Mouse (Mus musculus) lung, adult 2 months (tissue): Measurements from ENCODE around the gene Phldb2. TPM values are rescaled to one million over a fixed set of nuclear protein-coding genes. Genes with fewer than 3 reads are reported as not detected.

Experiments used
- DNase-seq: peaks from one replicate; pipeline ENCODE4 v3.0.0; 2022
- H3K4me1 ChIP-seq: fragments of 200-500 bp; 2 replicates; pipeline ENCODE4 v1.6.1; 2011; ENCODE audit warnings: low read length; ENCODE audit not compliant: control insufficient read depth, insufficient read depth
- H3K4me3 ChIP-seq: fragments of 200-500 bp; replicated peaks from 2 replicates; pipeline ENCODE3; 2011; ENCODE audit warnings: low read depth, mild to moderate bottlenecking, control low read depth, low read length; ENCODE audit errors: extremely low read depth
- CTCF ChIP-seq: fragments of 200-500 bp; IDR thresholded peaks from 2 replicates; pipeline ENCODE4 v1.5.1; 2011; ENCODE audit warnings: mild to moderate bottlenecking, low read length, control low read depth; ENCODE audit not compliant: insufficient read depth
- POLR2A ChIP-seq: fragments of 200-500 bp; IDR thresholded peaks from 2 replicates; pipeline ENCODE4 v1.6.1; 2011; ENCODE audit warnings: low read depth, mild to moderate bottlenecking, control low read depth, low read length, borderline replicate concordance; ENCODE audit errors: extremely low read depth
- WGBS: fragments of 180-500 bp; shearing (Covaris S2); methylation state at CpG from one replicate; pipeline ENCODE4 v1.1.7; 2018; 5-methylcytosine and 5-hydroxymethylcytosine counted together
- polyA plus RNA-seq: library from polyadenylated mRNA; depleted of rRNA; stranded (reverse); fragments of >200 nt; gene quantifications from 2 replicates; pipeline ENCODE4 v1.2.3, GENCODE M21; 2012

The Phldb2 gene
- polyA plus RNA-seq, 1 experiment, result 53.0 TPM

DNA sequence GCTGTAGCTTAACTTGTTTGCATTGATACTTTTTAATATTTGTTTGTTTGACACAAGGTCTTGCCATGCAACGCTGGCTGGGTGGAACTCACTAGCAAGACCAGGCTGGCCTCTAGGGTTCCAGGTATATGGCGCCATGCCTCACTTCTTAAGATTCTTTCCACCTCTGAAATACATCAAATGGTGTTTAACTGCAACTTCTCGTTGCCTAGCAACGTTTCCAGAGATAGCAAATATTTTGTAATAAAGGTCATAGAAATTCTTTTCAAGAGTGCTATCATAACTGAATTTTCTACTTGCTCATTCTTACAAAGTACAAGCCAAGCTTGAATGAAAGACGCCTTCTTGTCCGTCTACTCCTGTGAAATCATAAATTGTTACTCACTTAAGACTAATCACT lies 165.7 kb downstream of the Phldb2 start:
- Histone ChIP-seq H3K4me1 (peaks cover 23% of the 10 kb centered on the region), H3K4me3 (no peak overlapping the region)
- WGBS, result 60% methylated on average over 6 of the region's 6 CpGs
- TF ChIP-seq CTCF, result no peak
- TF ChIP-seq POLR2A, result no peak
- DNase-seq, result no peak

DNA sequence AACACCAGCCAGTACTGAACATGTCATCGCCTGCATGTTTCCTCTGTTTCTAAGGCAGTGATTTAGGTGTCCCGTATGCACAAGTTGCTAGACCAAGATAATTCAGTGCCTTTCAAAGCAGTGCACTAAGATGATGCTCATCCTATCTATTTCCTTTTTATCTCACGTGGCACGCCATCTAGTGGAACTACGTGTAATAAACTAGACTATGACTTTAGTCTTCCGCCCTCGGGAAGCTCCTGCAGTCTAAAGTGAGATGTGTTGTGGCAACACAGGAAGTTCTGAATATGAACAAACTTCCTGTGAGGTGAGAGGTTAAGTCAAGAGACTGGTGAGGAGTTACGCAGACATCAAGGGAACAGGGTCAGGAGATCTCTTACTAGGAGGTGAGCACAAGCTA lies 166.8 kb downstream of the Phldb2 start:
- TF ChIP-seq POLR2A (no peak), CTCF (no peak)
- no peak for DNase-seq

DNA sequence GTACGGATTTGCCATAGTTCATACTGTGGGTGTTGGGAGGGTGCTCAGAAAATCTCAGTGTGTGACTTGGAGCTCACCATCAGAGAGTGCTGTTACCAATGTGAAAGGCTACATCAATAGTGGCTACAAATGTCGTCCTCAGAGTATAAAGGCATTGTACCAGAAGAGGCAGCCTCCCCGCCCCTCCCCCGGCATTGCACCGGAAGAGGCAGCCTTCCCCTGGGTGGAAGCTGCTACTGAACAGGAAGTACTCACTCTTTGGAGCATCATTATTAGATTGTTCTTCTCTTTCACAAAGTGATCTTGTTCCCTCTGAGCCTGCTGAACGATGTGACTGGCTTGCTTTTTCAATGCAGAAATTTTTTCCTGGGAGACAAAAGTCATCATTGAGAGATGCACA lies 173.4 kb downstream of the Phldb2 start:
- no peak for DNase-seq
- TF ChIP-seq POLR2A (no peak), CTCF (no peak)
- H3K4me3 ChIP-seq, result no peak overlapping the region
- no peaks in the 10 kb centered on the region; the same call in 1 of the 2 replicates for H3K4me1 ChIP-seq
- 47% methylated on average over 6 of the region's 6 CpGs for WGBS

More for the DNA sequence above, 166.8 kb downstream of the Phldb2 start:
- H3K4me3 ChIP-seq, result no peak overlapping the region
- peaks cover 23% of the 10 kb centered on the region for H3K4me1 ChIP-seq
- WGBS, result 19% methylated on average over 8 of the region's 8 CpGs

DNA sequence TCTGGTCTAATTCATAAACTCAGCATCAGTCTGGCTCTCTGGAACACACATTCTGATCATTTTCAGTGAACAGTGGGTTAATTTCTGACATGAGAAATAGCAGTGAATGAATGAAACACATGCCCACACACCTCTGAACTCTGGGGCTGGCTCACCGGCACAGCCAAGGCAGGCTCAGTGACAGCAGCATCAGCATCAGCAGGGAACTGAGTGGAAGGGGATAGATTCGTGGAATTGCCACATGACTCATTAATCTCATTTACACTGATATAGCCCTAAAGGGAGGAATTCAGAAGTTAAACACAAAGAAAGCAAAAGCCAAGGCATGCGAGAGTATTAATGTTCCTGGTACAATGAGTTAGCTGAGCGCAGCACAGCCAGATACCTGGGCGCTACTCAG lies 178.6 kb downstream of the Phldb2 start:
- Histone ChIP-seq H3K4me1 (no peaks in the 10 kb centered on the region; the same call in 1 of the 2 replicates), H3K4me3 (no peak overlapping the region)
- TF ChIP-seq POLR2A (no peak), CTCF (no peak)
- 86% methylated on average over 5 of the region's 5 CpGs for WGBS
- no peak for DNase-seq

DNA sequence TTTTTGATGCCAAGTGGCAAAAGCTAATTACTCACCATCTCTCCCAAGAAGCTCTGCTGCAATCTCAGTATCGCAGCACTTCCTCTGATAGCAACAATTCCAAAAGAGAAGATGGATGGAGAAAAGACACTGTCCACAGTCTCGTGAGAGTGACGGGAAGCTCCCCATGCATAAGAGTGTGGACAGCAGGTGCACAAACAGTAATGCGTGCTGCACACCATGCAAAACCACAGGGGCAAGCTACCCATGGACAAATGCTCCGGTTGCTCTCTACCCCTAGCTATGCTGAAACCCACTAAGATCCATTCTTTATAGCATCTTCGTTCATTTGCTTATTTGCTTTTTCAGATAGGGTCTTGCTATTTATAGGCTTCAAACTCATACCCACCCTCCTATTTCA lies 182.5 kb downstream of the Phldb2 start:
- Histone ChIP-seq H3K4me3 (no peak overlapping the region), H3K4me1 (no peaks in the 10 kb centered on the region)
- no peak for DNase-seq
- WGBS, result 91% methylated on average over 6 of the region's 6 CpGs
- no peak for TF ChIP-seq POLR2A
- no peak for TF ChIP-seq CTCF

DNA sequence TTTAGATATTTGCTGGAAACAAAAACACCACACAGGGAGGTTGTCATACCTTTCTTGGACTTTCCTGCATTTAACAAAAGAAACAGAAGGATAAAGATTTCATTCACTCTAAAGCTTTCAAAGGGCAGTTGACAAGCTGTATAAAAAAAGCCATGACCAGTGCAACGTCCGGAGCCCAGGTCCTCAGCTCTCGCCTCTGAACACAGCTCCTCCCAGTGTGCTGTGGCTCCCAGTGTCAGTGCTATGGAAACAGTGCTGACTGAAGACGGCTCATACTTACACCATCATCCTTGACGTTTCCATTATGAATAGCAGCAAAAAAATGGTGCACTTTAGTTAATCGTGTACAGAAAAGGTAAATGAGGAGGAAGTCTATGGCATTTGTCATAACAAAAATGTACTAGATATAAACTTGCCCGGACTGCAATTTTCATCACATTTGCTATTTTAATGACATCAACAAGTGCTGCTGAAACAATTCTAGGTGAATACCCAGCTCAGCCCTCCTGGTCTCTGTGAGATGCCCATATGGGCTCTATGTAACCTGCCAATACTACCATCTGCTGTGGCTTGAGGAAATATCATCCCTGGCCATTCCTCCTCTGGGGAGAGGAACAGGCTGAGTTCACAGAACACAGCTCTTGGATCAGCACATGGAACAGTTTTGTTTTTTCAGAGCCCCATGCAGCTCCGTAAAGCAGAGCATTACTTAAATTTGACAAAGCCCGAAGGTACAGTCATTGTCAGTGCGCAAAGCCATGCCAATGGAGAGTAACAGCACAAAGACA lies 185.4 kb downstream of the Phldb2 start:
- 63% methylated on average over 10 of the region's 10 CpGs for WGBS
- peaks cover 5% of the 10 kb centered on the region; the same call in 1 of the 2 replicates for H3K4me1 ChIP-seq
- DNase-seq, result no peak
- no peak overlapping the region for H3K4me3 ChIP-seq
- no peak for TF ChIP-seq POLR2A
- no peak for TF ChIP-seq CTCF

DNA sequence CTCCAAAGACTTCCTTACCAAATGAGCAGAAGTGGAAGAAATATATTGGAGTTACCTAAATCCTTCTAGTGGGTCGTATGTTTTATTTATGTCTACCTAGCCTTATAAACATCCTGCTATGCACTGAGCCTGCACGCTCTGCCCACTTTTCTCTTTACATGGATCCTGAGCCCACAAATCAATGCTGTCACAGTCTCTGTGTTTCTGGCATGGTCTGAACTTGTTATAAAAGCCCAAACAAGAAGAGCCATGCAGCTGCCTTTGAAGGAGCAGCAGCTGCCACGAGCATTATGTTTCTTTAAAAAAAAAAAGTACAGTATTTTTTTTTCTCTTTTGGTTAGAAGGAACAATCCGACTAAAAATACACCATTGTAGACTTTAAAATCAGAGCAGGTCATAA lies 186.0 kb downstream of the Phldb2 start:
- 46% methylated on average over 4 of the region's 4 CpGs for WGBS
- no peak for TF ChIP-seq CTCF
- no peak for TF ChIP-seq POLR2A
- Histone ChIP-seq H3K4me3 (no peak overlapping the region), H3K4me1 (peaks cover 5% of the 10 kb centered on the region; the same call in 1 of the 2 replicates)
- DNase-seq, result no peak

DNA sequence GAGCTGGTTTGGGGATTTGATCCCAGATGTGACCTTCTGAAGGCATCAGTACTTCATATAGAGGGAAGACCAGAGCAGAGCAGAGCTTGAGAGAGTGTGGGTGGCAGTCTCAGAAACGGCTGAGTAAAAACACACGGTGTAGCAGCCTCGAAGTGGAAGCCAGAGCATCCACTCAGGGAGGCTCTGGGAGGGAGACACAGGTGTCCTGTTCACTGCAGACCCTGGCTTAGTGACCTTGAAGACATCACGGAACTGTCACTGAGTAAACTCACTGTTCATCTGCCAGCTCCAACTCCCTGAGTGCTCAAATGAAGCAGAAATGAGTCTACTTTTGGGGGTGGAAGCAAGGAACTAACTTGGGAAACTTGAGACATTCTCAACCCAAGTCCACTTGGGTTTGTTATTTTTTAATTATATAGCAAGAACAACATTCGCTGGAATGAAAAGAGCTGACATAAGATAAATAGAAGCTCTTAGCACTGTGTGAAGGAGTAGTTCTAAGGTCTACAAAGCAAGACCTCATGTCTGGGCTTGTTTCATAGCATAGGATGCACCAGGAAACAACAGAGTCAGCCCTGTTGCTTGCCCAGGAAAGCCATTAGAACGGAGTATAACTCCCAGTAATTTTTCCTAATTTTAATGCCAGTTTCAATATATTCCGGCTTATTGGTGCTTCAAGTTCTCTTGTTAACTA lies 187.4 kb downstream of the Phldb2 start:
- no peak for DNase-seq
- 77% methylated on average over 7 of the region's 7 CpGs for WGBS
- H3K4me1 ChIP-seq, result peaks cover 5% of the 10 kb centered on the region; the same call in 1 of the 2 replicates
- H3K4me3 ChIP-seq, result no peak overlapping the region
- TF ChIP-seq CTCF, result no peak
- TF ChIP-seq POLR2A, result no peak

DNA sequence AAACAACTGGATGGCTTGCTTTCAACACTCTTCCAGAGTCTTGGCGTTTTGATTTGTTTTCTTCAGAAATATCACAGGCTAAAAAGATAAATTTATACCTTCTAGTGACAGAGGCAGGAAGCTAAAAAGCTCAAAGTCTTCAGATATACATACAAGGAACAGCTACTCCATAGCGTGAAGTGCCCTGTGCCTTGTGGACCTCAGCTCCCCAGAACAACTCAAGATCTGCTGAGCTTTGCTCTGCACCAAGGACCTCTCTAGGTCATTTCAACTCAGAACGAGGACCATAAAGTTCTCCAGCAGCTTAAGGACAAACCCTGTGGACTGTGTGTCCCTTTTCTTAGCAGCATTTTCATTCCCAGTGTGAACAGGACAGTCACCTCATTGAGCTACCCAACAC lies 188.3 kb downstream of the Phldb2 start:
- DNase-seq, result no peak
- Histone ChIP-seq H3K4me1 (peaks cover 5% of the 10 kb centered on the region; the same call in 1 of the 2 replicates), H3K4me3 (no peak overlapping the region)
- WGBS, result 74% methylated on average over 3 of the region's 3 CpGs
- no peak for TF ChIP-seq POLR2A
- TF ChIP-seq CTCF, result no peak

DNA sequence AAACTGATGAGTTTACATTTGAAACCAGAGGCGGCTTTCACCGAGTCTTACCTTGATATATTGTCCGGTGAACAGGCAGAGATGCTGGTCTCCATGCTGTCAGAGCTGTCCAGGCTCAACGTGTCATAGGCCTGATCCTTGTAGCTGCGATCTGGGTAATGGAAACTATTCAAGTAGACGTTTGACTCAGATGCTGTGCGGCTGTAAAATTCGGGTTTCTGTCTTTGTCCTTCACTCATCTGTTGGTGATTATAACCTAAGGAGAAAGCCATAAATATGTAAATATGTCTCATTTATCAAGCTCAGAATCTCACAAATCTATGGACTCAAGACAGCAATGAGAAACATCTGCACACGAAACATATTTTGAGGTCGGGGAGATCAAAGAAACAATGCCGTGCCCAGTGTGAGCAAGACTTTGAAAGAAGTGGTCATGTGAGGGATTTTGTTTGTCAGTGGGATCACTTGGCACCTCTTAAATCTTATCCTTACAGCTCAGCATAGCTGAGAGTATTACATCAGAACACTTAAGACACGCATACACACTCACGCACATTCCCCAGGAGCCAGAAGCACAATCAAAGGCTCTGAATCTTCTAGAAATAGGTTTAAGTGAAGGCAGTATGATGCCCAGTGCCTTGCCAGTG lies 190.4 kb downstream of the Phldb2 start:
- no peak for DNase-seq
- TF ChIP-seq POLR2A (no peak), CTCF (no peak)
- peaks cover 8% of the 10 kb centered on the region for H3K4me1 ChIP-seq
- no peak overlapping the region for H3K4me3 ChIP-seq
- 49% methylated on average over 13 of the region's 13 CpGs for WGBS
